Mouse (Mus musculus) frontal cortex, postnatal 10 days (tissue): Measurements from ENCODE around the gene Ccl12.

Experiments used
- DNase-seq, 2 experiments: peaks; one replicate each; pipeline ENCODE4 v3.0.0; 2022; ENCODE audit warnings: low spot score in 2 of 2, mixed read lengths in 1 of 2

The Ccl12 gene

DNA sequence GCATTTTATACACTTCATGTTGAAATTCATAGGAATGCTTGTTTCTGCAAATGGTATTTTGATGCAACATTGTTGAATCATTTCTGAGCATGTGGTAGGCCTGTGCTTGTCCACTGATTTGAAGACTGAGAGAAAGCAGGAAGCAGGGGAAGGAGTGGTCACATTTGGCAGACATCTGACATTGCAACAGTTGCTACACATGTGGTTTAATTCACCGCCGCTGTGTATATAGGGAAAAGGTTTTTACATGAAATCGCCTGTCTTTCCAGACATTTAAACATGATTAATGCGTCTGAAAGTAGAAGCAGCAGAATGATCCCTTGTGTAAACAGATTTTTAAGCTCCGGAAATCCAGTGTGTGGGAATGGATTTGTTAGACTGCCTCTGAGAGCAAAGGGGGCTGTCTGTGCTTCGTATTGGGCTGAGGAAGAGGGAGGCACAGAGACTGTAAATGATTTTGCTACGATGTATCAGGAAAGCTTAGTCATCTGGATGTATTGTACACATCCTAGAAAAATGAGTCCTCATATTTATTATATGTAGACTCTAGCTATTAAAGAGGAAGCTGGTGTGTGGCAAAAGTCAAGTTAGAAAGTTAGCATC is 37.9 kb downstream of the Ccl12 start:
- no peak for DNase-seq
